Mouse (Mus musculus) hindbrain, embryonic 12.5 days (tissue): ENCODE measurements at regions not wholly inside any gene's neighbourhood (a gene's known extent, or its start where the extent isn't known, plus 50 kb on each side); places are given as distances from the start of the nearest gene placed in this dataset.

ENCODE experiments used
- ATAC-seq: fragments of 200-750 bp; cut with Nextera tagmentation; 2 replicates; pipeline ENCODE4 v1.8.0; 2017; ENCODE audit warnings: moderate TSS enrichment; ENCODE audit not compliant: low FRiP score
- H3K27ac ChIP-seq: fragments of 300-500 bp; sonication (generic); 2 replicates; pipeline ENCODE4 v1.5.1; 2016; ENCODE audit warnings: mild to moderate bottlenecking
- H3K27me3 ChIP-seq: fragments of 300-500 bp; sonication (generic); 2 replicates; pipeline ENCODE4 v1.6.1; 2016; ENCODE audit warnings: mild to moderate bottlenecking
- H3K36me3 ChIP-seq: fragments of 300-500 bp; sonication (generic); 2 replicates; pipeline ENCODE4 v1.6.1; 2016; ENCODE audit warnings: mild to moderate bottlenecking
- H3K4me1 ChIP-seq: fragments of 300-500 bp; sonication (generic); 2 replicates; pipeline ENCODE4 v1.6.1; 2016
- H3K4me2 ChIP-seq: fragments of 300-500 bp; sonication (generic); replicated peaks from 2 replicates; pipeline ENCODE4 v1.6.1; 2016; ENCODE audit warnings: mild to moderate bottlenecking
- H3K4me3 ChIP-seq: fragments of 300-500 bp; sonication (generic); 2 replicates; pipeline ENCODE4 v1.5.1; 2016; ENCODE audit warnings: mild to moderate bottlenecking
- H3K9ac ChIP-seq: fragments of 300-500 bp; sonication (generic); 2 replicates; pipeline ENCODE4 v1.6.1; 2016; ENCODE audit warnings: mild to moderate bottlenecking, moderate library complexity
- H3K9me3 ChIP-seq: fragments of 300-500 bp; sonication (generic); replicated peaks from 2 replicates; pipeline ENCODE4 v1.6.1; 2016; ENCODE audit warnings: mild to moderate bottlenecking
- WGBS: fragments of 180-500 bp; shearing (Covaris S2); methylation state at CpG from one replicate; pipeline ENCODE4 v1.1.7; 2016; 5-methylcytosine and 5-hydroxymethylcytosine counted together

- Histone ChIP-seq H3K27ac (no peak overlapping the region), H3K4me1 (peaks cover 6% of the 10 kb centered on the region; the same call in 1 of the 2 replicates), H3K4me3 (no peak overlapping the region), H3K9ac (no peak overlapping the region), H3K27me3 (no peaks in the 10 kb centered on the region), H3K36me3 (no peaks in the 10 kb centered on the region), H3K4me2 (no peak overlapping the region), H3K9me3 (no peaks in the 10 kb centered on the region)
- ATAC-seq = no peak
- WGBS = 75% methylated on average over 10 of the region's 10 CpGs
Observed at GRCm38 (mm10) chr16:5569101-5569500, 313.3 kb upstream of the Eef2kmt start.

- no peak for ATAC-seq
- Histone ChIP-seq H3K9ac (no peak overlapping the region), H3K27me3 (no peaks in the 10 kb centered on the region), H3K9me3 (no peaks in the 10 kb centered on the region), H3K27ac (peak overlapping the region; percentile 12; the same call in 1 of the 2 replicates), H3K36me3 (no peaks in the 10 kb centered on the region), H3K4me2 (no peak overlapping the region), H3K4me1 (no peaks in the 10 kb centered on the region), H3K4me3 (no peak overlapping the region)
- WGBS = 59% methylated on average over 6 of the region's 6 CpGs
Observed at GRCm38 (mm10) chr16:5549026-5549425, 293.2 kb upstream of the Eef2kmt start.

- Histone ChIP-seq H3K4me1 (no peaks in the 10 kb centered on the region), H3K36me3 (no peaks in the 10 kb centered on the region), H3K27me3 (no peaks in the 10 kb centered on the region), H3K4me2 (no peak overlapping the region), H3K27ac (0 out of 2 replicates have a peak overlapping the region, but pooled peaks have one; percentile 12), H3K9me3 (no peaks in the 10 kb centered on the region), H3K9ac (no peak overlapping the region), H3K4me3 (no peak overlapping the region)
- ATAC-seq = no peak
- WGBS = 70% methylated on average over 3 of the region's 3 CpGs
Observed at GRCm38 (mm10) chr16:5548602-5549001, 292.8 kb upstream of the Eef2kmt start.

- 49% methylated on average over 4 of the region's 4 CpGs for WGBS
- Histone ChIP-seq H3K4me3 (no peak overlapping the region), H3K9me3 (no peaks in the 10 kb centered on the region), H3K4me2 (no peak overlapping the region), H3K36me3 (no peaks in the 10 kb centered on the region), H3K9ac (no peak overlapping the region), H3K27me3 (no peaks in the 10 kb centered on the region), H3K27ac (no peak overlapping the region), H3K4me1 (no peaks in the 10 kb centered on the region)
- no peak for ATAC-seq
Observed at GRCm38 (mm10) chr16:5546808-5547207, 291.0 kb upstream of the Eef2kmt start.

- Histone ChIP-seq H3K36me3 (no peaks in the 10 kb centered on the region), H3K27me3 (no peaks in the 10 kb centered on the region), H3K27ac (no peak overlapping the region), H3K9me3 (no peaks in the 10 kb centered on the region), H3K4me2 (no peak overlapping the region), H3K9ac (no peak overlapping the region), H3K4me1 (no peaks in the 10 kb centered on the region), H3K4me3 (no peak overlapping the region)
- ATAC-seq = no peak
- 43% methylated on average over 8 of the region's 8 CpGs for WGBS
Observed at GRCm38 (mm10) chr16:5545801-5546200, 290.0 kb upstream of the Eef2kmt start.

- Histone ChIP-seq H3K27ac (no peak overlapping the region), H3K9me3 (no peaks in the 10 kb centered on the region), H3K27me3 (no peaks in the 10 kb centered on the region), H3K4me2 (no peak overlapping the region), H3K36me3 (no peaks in the 10 kb centered on the region), H3K4me3 (no peak overlapping the region), H3K4me1 (no peaks in the 10 kb centered on the region), H3K9ac (no peak overlapping the region)
- no peak for ATAC-seq
- WGBS = 57% methylated on average over 2 of the region's 2 CpGs
Observed at GRCm38 (mm10) chr16:5544436-5544835, 288.7 kb upstream of the Eef2kmt start.

- no peak for ATAC-seq
- H3K4me2 ChIP-seq = no peak overlapping the region
- peaks cover 29% of the 10 kb centered on the region for H3K4me1 ChIP-seq
- 52% methylated on average over 10 of the region's 10 CpGs for WGBS
- no peak overlapping the region for H3K4me3 ChIP-seq
- no peaks in the 10 kb centered on the region for H3K36me3 ChIP-seq
- H3K9me3 ChIP-seq = no peaks in the 10 kb centered on the region
- no peaks in the 10 kb centered on the region for H3K27me3 ChIP-seq
- no peak overlapping the region for H3K9ac ChIP-seq
- no peak overlapping the region for H3K27ac ChIP-seq
Observed at GRCm38 (mm10) chr16:5538836-5539510, 283.2 kb upstream of the Eef2kmt start.

- Histone ChIP-seq H3K9ac (no peak overlapping the region), H3K4me2 (no peak overlapping the region), H3K4me3 (no peak overlapping the region), H3K27ac (no peak overlapping the region), H3K27me3 (no peaks in the 10 kb centered on the region), H3K9me3 (no peaks in the 10 kb centered on the region), H3K36me3 (no peaks in the 10 kb centered on the region), H3K4me1 (peaks cover 29% of the 10 kb centered on the region)
- no peak for ATAC-seq
- WGBS = 46% methylated on average over 11 of the region's 11 CpGs
Observed at GRCm38 (mm10) chr16:5537286-5538204, 281.8 kb upstream of the Eef2kmt start.

GRCm38 (mm10) chr16:5536515-5536972 lies 280.8 kb upstream of the Eef2kmt start:
- H3K27ac ChIP-seq = peak overlapping the region; percentile 37; the same call in 1 of the 2 replicates
- H3K4me3 ChIP-seq = no peak overlapping the region
- WGBS = 22% methylated on average over 14 of the region's 14 CpGs
- H3K4me2 ChIP-seq = peak overlapping the region; percentile 32
- peak; percentile 55; the same call in 1 of the 2 replicates for ATAC-seq
- no peaks in the 10 kb centered on the region for H3K27me3 ChIP-seq
- no peaks in the 10 kb centered on the region for H3K9me3 ChIP-seq
- no peak overlapping the region for H3K9ac ChIP-seq
- H3K36me3 ChIP-seq = no peaks in the 10 kb centered on the region
- peaks cover 29% of the 10 kb centered on the region for H3K4me1 ChIP-seq

GRCm38 (mm10) chr16:5535414-5535813 lies 279.6 kb upstream of the Eef2kmt start:
- Histone ChIP-seq H3K36me3 (no peaks in the 10 kb centered on the region), H3K9me3 (no peaks in the 10 kb centered on the region), H3K27me3 (no peaks in the 10 kb centered on the region), H3K9ac (no peak overlapping the region), H3K27ac (no peak overlapping the region), H3K4me2 (no peak overlapping the region), H3K4me1 (peaks cover 29% of the 10 kb centered on the region), H3K4me3 (no peak overlapping the region)
- WGBS = 55% methylated on average over 8 of the region's 8 CpGs
- no peak for ATAC-seq

GRCm38 (mm10) chr16:5534862-5535261 lies 279.1 kb upstream of the Eef2kmt start:
- Histone ChIP-seq H3K4me3 (no peak overlapping the region), H3K4me1 (peaks cover 29% of the 10 kb centered on the region), H3K27ac (no peak overlapping the region), H3K4me2 (no peak overlapping the region), H3K27me3 (no peaks in the 10 kb centered on the region), H3K9me3 (no peaks in the 10 kb centered on the region), H3K9ac (no peak overlapping the region; the same call in 1 of the 2 replicates), H3K36me3 (no peaks in the 10 kb centered on the region)
- ATAC-seq = no peak
- 47% methylated on average over 5 of the region's 5 CpGs for WGBS

GRCm38 (mm10) chr16:5534385-5534784 lies 278.6 kb upstream of the Eef2kmt start:
- no peak overlapping the region; the same call in 1 of the 2 replicates for H3K9ac ChIP-seq
- H3K4me1 ChIP-seq = peaks cover 29% of the 10 kb centered on the region
- no peaks in the 10 kb centered on the region for H3K27me3 ChIP-seq
- no peak overlapping the region for H3K27ac ChIP-seq
- H3K36me3 ChIP-seq = no peaks in the 10 kb centered on the region
- 81% methylated on average over 3 of the region's 3 CpGs for WGBS
- ATAC-seq = no peak
- no peak overlapping the region for H3K4me3 ChIP-seq
- no peak overlapping the region for H3K4me2 ChIP-seq
- H3K9me3 ChIP-seq = no peaks in the 10 kb centered on the region
